ENCODE assay signal across 14 mouse cellular contexts in genomic region chr6:52224895-52225611, GRCm38 (mm10). TPM values are rescaled to one million over a fixed set of nuclear protein-coding genes. Genes with fewer than 3 reads are reported as not detected.
A peak's percentile ranks its signal among the peaks of the same experiment; 100 is the strongest.
DNase-seq lines count a peak whose midpoint lies in the region; ATAC-seq and TF ChIP-seq lines count a peak whose summit lies in the region.
"Had no signal": no experiment of that assay in that cellular context is flagged by ENCODE, and none has a peak within 500 bp of the region (broad histone marks: within the 10 kb centered on the region; RNA-seq: fewer than 3 reads in every experiment).

No protein-coding gene starts in this region.

- H3K9ac ChIP-seq in heart, postnatal 0 days (replicated peaks; ENCODE audit: low read depth, low read length), result no peak overlapping the region
- peak overlapping the region; percentile 94 for H3K9ac ChIP-seq in kidney, embryonic 15.5 days
- H3K9ac ChIP-seq: forebrain, embryonic 12.5 days had no signal

- 0 out of 2 replicates have a peak overlapping the region, but pooled peaks have one; percentile 2 for H3K4me2 ChIP-seq in heart, postnatal 0 days (ENCODE audit: low read depth, low read length)
- H3K4me2 ChIP-seq in kidney, embryonic 15.5 days, result peak overlapping the region; percentile 92
- peak overlapping the region; percentile 97 for H3K4me2 ChIP-seq in myocyte (ENCODE audit: low read depth)
- H3K4me2 ChIP-seq: forebrain, embryonic 12.5 days had no signal

- H3K36me3 ChIP-seq in heart, postnatal 0 days (replicated peaks; ENCODE audit: control insufficient read depth, insufficient read depth, low read length), result no peaks in the 10 kb centered on the region
- peaks cover 4% of the 10 kb centered on the region; the same call in 1 of the 2 replicates for H3K36me3 ChIP-seq in kidney, embryonic 15.5 days
- H3K36me3 ChIP-seq in myocyte (ENCODE audit: control insufficient read depth, insufficient read depth), result no peaks in the 10 kb centered on the region
- H3K36me3 ChIP-seq: forebrain, embryonic 12.5 days had no signal

- DNase-seq in heart, postnatal 0 days (ENCODE audit: low spot score), result no peak
- no peak for DNase-seq in heart, postnatal 25 days (ENCODE audit: low spot score)
- peak; percentile 78 for DNase-seq in ES-CJ7 (ENCODE audit: low read depth, low spot score)
- DNase-seq in layer of hippocampus, adult 11-12 months (ENCODE audit: low spot score), result no peak
- no peak for DNase-seq in Muller cell, postnatal 12 days (ENCODE audit: inconsistent ontology term)
- no peak for DNase-seq in lung, adult 2 months
- DNase-seq: adrenal gland, adult 8-10 months had no signal

- no peaks in the 10 kb centered on the region for H3K4me1 ChIP-seq in heart, postnatal 0 days (ENCODE audit: control insufficient read depth, insufficient read depth)
- peaks cover 24% of the 10 kb centered on the region for H3K4me1 ChIP-seq in kidney, embryonic 15.5 days
- peaks cover 3% of the 10 kb centered on the region; the same call in 1 of the 2 replicates for H3K4me1 ChIP-seq in lung, adult 2 months (ENCODE audit: control insufficient read depth, insufficient read depth, low read length)

- TF ChIP-seq EP300 in heart, postnatal 0 days (IDR thresholded peaks at IDR 0.05; ENCODE audit: low read depth), result no peak

- H3K27ac ChIP-seq in heart, postnatal 0 days (ENCODE audit: low read depth), result no peak overlapping the region
- H3K27ac ChIP-seq in kidney, embryonic 15.5 days, result peak overlapping the region; percentile 99
- H3K27ac ChIP-seq: forebrain, embryonic 12.5 days; macrophage had no signal

- H3K79me2 ChIP-seq in myocyte (ENCODE audit: control insufficient read depth, insufficient read depth), result peaks cover 76% of the 10 kb centered on the region

- no peak for TF ChIP-seq POLR2A in myocyte (IDR thresholded peaks at IDR 0.05; ENCODE audit: insufficient read length, low read depth)
- no peak for TF ChIP-seq POLR2A in lung, adult 2 months (IDR thresholded peaks at IDR 0.05; ENCODE audit: borderline replicate concordance, extremely low read depth, low read depth, low read length)

- H3K4me3 ChIP-seq in heart, postnatal 0 days (ENCODE audit: low read depth, low read length), result peak overlapping the region; percentile 26; the same call in 1 of the 2 replicates
- H3K4me3 ChIP-seq in kidney, embryonic 15.5 days (replicated peaks), result peak overlapping the region; percentile 77
- H3K4me3 ChIP-seq in myocyte, result peak overlapping the region; percentile 89
- no peak overlapping the region for H3K4me3 ChIP-seq in lung, adult 2 months (replicated peaks; ENCODE audit: extremely low read depth, low read depth, low read length)

- H3ac ChIP-seq in myocyte (ENCODE audit: control insufficient read depth, insufficient read length), result peak overlapping the region; percentile 39

- H3K27me3 ChIP-seq in heart, postnatal 0 days (ENCODE audit: control insufficient read depth, insufficient read depth, low read length), result peaks cover 98% of the 10 kb centered on the region
- H3K27me3 ChIP-seq in kidney, embryonic 15.5 days, result 0 out of 2 replicates have a peak, but pooled peaks cover 6% of the 10 kb centered on the region
- H3K27me3 ChIP-seq in myocyte (ENCODE audit: control insufficient read depth, insufficient read depth, insufficient read length), result no peaks in the 10 kb centered on the region
- H3K27me3 ChIP-seq: CH12.LX had no signal

- WGBS in heart, postnatal 0 days, result 3% methylated on average over 35 of the region's 36 CpGs
- under 1% methylated on average over 36 of the region's 36 CpGs for WGBS in kidney, embryonic 15.5 days
- 6% methylated on average over 36 of the region's 36 CpGs for WGBS in lung, adult 2 months

- intact Hi-C loops in heart, postnatal 25 days (cut with DNase I), result loop anchor here (10.0 kb wide), 1 partner anchor 840 kb away; no protein-coding TSS in a partner anchor

- no peaks in the 10 kb centered on the region for H3K9me3 ChIP-seq in heart, postnatal 0 days (replicated peaks; ENCODE audit: control insufficient read depth, low read length)
- no peaks in the 10 kb centered on the region for H3K9me3 ChIP-seq in kidney, embryonic 15.5 days (replicated peaks)
- H3K9me3 ChIP-seq: forebrain, embryonic 12.5 days had no signal

- TF ChIP-seq CTCF in heart, postnatal 0 days (IDR thresholded peaks at IDR 0.05; ENCODE audit: low read depth), result no peak
- TF ChIP-seq CTCF in lung, adult 2 months (IDR thresholded peaks at IDR 0.05; ENCODE audit: insufficient read depth, low read length), result no peak

- ATAC-seq in heart, postnatal 0 days (ENCODE audit: insufficient read depth, low read depth), result no peak
- no peak for ATAC-seq in kidney, embryonic 15.5 days (replicated peaks; ENCODE audit: low FRiP score)

TF ChIP-seq in myocyte, 11 proteins besides CTCF, POLR2A, EP300 and RAD21:
- no peak for TF ChIP-seq USF1 (IDR thresholded peaks at IDR 0.05; ENCODE audit: low read depth)
- no peak for TF ChIP-seq CEBPB (IDR thresholded peaks at IDR 0.05; ENCODE audit: insufficient read depth, poor library complexity, severe bottlenecking)
- TF ChIP-seq SRF (IDR thresholded peaks at IDR 0.05; ENCODE audit: control insufficient read depth, insufficient read length, low read depth), result no peak
- TF ChIP-seq E2F4 (IDR thresholded peaks at IDR 0.05; ENCODE audit: insufficient read depth), result no peak
- no peak for TF ChIP-seq POLR2AphosphoS2 (IDR thresholded peaks at IDR 0.05; ENCODE audit: insufficient read length, low read depth)
- TF ChIP-seq TCF12 (IDR thresholded peaks at IDR 0.05; ENCODE audit: insufficient read depth, poor library complexity, severe bottlenecking), result no peak
- TF ChIP-seq REST (IDR thresholded peaks at IDR 0.05; ENCODE audit: insufficient read depth, insufficient read length), result no peak
- no peak for TF ChIP-seq MYOG (IDR thresholded peaks at IDR 0.05; ENCODE audit: control insufficient read depth in 1 of 3, insufficient read depth in 1 of 3, insufficient read length in 2 of 3, low read depth in 2 of 3)
- no peak for TF ChIP-seq MAX (IDR thresholded peaks at IDR 0.05; ENCODE audit: low read depth)
- TF ChIP-seq MYOD1 (IDR thresholded peaks at IDR 0.05; ENCODE audit: control insufficient read depth in 1 of 3, insufficient read length in 2 of 3, low read depth in 2 of 3), result no peak
- TF ChIP-seq TCF3 (IDR thresholded peaks at IDR 0.05; ENCODE audit: insufficient read length, low read depth), result no peak

RNA-seq across cellular contexts. Expression of gene Hoxa7, which starts 3.4 kb away (rescaled TPM):
- total RNA-seq in heart, postnatal 0 days (2014; rRNA removed; ENCODE audit: low replicate concordance), result not detected in 2 replicates
- 0.07 and 0.38 TPM in 2 replicates for polyA plus RNA-seq in heart, postnatal 0 days (2015; fragmentation: Nextera tagmentation; extraction: Ambion mirVana)
- under 1 TPM; 0.31 to 0.44 TPM for total RNA-seq in heart, postnatal 25 days (2021)
- 26.7 and 27.2 TPM in 2 replicates for polyA plus RNA-seq in kidney, embryonic 15.5 days (2015; fragmentation: Nextera tagmentation; extraction: Ambion mirVana)
- 11.9 TPM for polyA plus RNA-seq in myocyte (2012; fragmentation: generic; extraction: Trizol)
- polyA plus RNA-seq in lung, adult 2 months (2012; rRNA removed), result 6.6 and 8.3 TPM in 2 replicates
- total RNA-seq: neutrophil, adult 5-6 weeks had no signal
- polyA plus RNA-seq: forebrain, embryonic 12.5 days had no signal

RNA-seq across cellular contexts. Expression of gene Hoxa9, which starts 5.8 kb away (rescaled TPM):
- total RNA-seq in heart, postnatal 0 days (2014; rRNA removed; ENCODE audit: low replicate concordance), result 0.19 TPM in 1 of 2 replicates, not detected in the other
- not detected in 2 replicates for polyA plus RNA-seq in heart, postnatal 0 days (2015; fragmentation: Nextera tagmentation; extraction: Ambion mirVana)
- total RNA-seq in heart, postnatal 25 days (2021), result not detected
- polyA plus RNA-seq in kidney, embryonic 15.5 days (2015; fragmentation: Nextera tagmentation; extraction: Ambion mirVana), result 53.4 and 65.1 TPM in 2 replicates
- 17.7 TPM for polyA plus RNA-seq in myocyte (2012; fragmentation: generic; extraction: Trizol)
- polyA plus RNA-seq in lung, adult 2 months (2012; rRNA removed), result 0.23 TPM in 1 of 2 replicates, not detected in the other
- total RNA-seq: neutrophil, adult 5-6 weeks had no signal
- polyA plus RNA-seq: forebrain, embryonic 12.5 days had no signal

RNA-seq across cellular contexts. Expression of gene Gm28308, which starts 11.9 kb away (rescaled TPM):
- total RNA-seq in heart, postnatal 0 days (2014; rRNA removed; ENCODE audit: low replicate concordance), result not detected in 2 replicates
- not detected in 2 replicates for polyA plus RNA-seq in heart, postnatal 0 days (2015; fragmentation: Nextera tagmentation; extraction: Ambion mirVana)
- not detected for total RNA-seq in heart, postnatal 25 days (2021)
- 0.92 TPM in 1 of 2 replicates, not detected in the other for polyA plus RNA-seq in kidney, embryonic 15.5 days (2015; fragmentation: Nextera tagmentation; extraction: Ambion mirVana)
- polyA plus RNA-seq in myocyte (2012; fragmentation: generic; extraction: Trizol), result 0.52 TPM
- 0.37 and 0.39 TPM in 2 replicates for polyA plus RNA-seq in lung, adult 2 months (2012; rRNA removed)
- total RNA-seq: CH12.LX; neutrophil, adult 5-6 weeks had no signal
- polyA plus RNA-seq: forebrain, embryonic 12.5 days; heart, embryonic 14.5 days; macrophage had no signal

RNA-seq across cellular contexts. Expression of gene Hoxa3, which starts 11.9 kb away (rescaled TPM):
- 2.3 TPM in 1 of 2 replicates, not detected in the other for total RNA-seq in heart, postnatal 0 days (2014; rRNA removed; ENCODE audit: low replicate concordance)
- polyA plus RNA-seq in heart, postnatal 0 days (2015; fragmentation: Nextera tagmentation; extraction: Ambion mirVana), result 0.36 and 0.37 TPM in 2 replicates
- 1 to 10 TPM in 1 of 2 experiments, under 1 TPM in 1; 0.48 to 1.0 TPM for total RNA-seq in heart, postnatal 25 days (2021)
- 9.5 and 11.8 TPM in 2 replicates for polyA plus RNA-seq in kidney, embryonic 15.5 days (2015; fragmentation: Nextera tagmentation; extraction: Ambion mirVana)
- 1.0 TPM for polyA plus RNA-seq in myocyte (2012; fragmentation: generic; extraction: Trizol)
- 12.8 and 13.4 TPM in 2 replicates for polyA plus RNA-seq in lung, adult 2 months (2012; rRNA removed)
- total RNA-seq: neutrophil, adult 5-6 weeks had no signal

RNA-seq across cellular contexts. Expression of gene Hoxa10, which starts 15.6 kb away (rescaled TPM):
- total RNA-seq in heart, postnatal 0 days (2014; rRNA removed; ENCODE audit: low replicate concordance), result 5.0 TPM in 1 of 2 replicates, not detected in the other
- not detected in 2 replicates for polyA plus RNA-seq in heart, postnatal 0 days (2015; fragmentation: Nextera tagmentation; extraction: Ambion mirVana)
- total RNA-seq in heart, postnatal 25 days (2021), result not detected
- polyA plus RNA-seq in kidney, embryonic 15.5 days (2015; fragmentation: Nextera tagmentation; extraction: Ambion mirVana), result 157 and 172 TPM in 2 replicates
- polyA plus RNA-seq in myocyte (2012; fragmentation: generic; extraction: Trizol), result 15.8 TPM
- 0.23 TPM in 1 of 2 replicates, not detected in the other for polyA plus RNA-seq in lung, adult 2 months (2012; rRNA removed)
- total RNA-seq: neutrophil, adult 5-6 weeks had no signal
- polyA plus RNA-seq: forebrain, embryonic 12.5 days; macrophage had no signal

Comparison
In these comparisons a context has a peak if more than half of its experiments do, and no peak if none do; other contexts are left out.
1. H3K4me2 ChIP-seq: peak in every context shown above with its lines; median percentile 97 in myocyte; 92 in kidney, embryonic 15.5 days; 2 in heart, postnatal 0 days.
2. RNA of gene Hoxa9, which starts 5.8 kb away (polyA plus RNA-seq): 53.4 to 65.1 TPM in kidney, embryonic 15.5 days and 17.7 TPM in myocyte (single experiment); not detected in heart, postnatal 0 days and 0.23 TPM in lung, adult 2 months; every median in the first group is over 10 times any median in the second.